Mouse (Mus musculus) stomach, embryonic 15.5 days (tissue): ENCODE results near the gene Prx. TPM values are rescaled to one million over a fixed set of nuclear protein-coding genes. Genes with fewer than 3 reads are reported as not detected.

ENCODE experiments used
- polyA plus RNA-seq: library from polyadenylated mRNA; unstranded; fragments of >200 nt; fragmentation: Nextera tagmentation; extraction: Ambion mirVana; gene quantifications from 2 replicates; pipeline ENCODE4 v1.2.1, GENCODE M21; 2015

The Prx gene
- polyA plus RNA-seq, 1 experiment from 2014 or later = 3.5 TPM

Other genes starting within 250 kb of the Prx start
- 22.7 and 23.4 TPM in 2 replicates for gene Numbl, start 240.9 kb upstream of the Prx start, polyA plus RNA-seq
- gene Ltbp4, start 161.6 kb upstream of the Prx start, polyA plus RNA-seq = 154 and 161 TPM in 2 replicates
- 38.8 and 43.7 TPM in 2 replicates for gene Shkbp1, start 143.3 kb upstream of the Prx start, polyA plus RNA-seq
- gene Gm20479, start 141.9 kb upstream of the Prx start, polyA plus RNA-seq = 0.62 and 1.7 TPM in 2 replicates
- 0.45 and 0.58 TPM in 2 replicates for gene Sptbn4, start 51.6 kb upstream of the Prx start, polyA plus RNA-seq
- gene Blvrb, start 51.3 kb upstream of the Prx start, polyA plus RNA-seq = 86.6 and 133 TPM in 2 replicates
- 29.3 and 35.1 TPM in 2 replicates for gene Sertad3, start 25.6 kb upstream of the Prx start, polyA plus RNA-seq
- gene Sertad1, start 12.4 kb upstream of the Prx start, polyA plus RNA-seq = 35.3 and 36.7 TPM in 2 replicates
- 0.67 and 0.86 TPM in 2 replicates for gene Hipk4, start 23.9 kb downstream of the Prx start, polyA plus RNA-seq
- gene Pld3, start 53.9 kb downstream of the Prx start, polyA plus RNA-seq = 77.5 and 81.0 TPM in 2 replicates
- gene 2310022A10Rik, start 53.9 kb downstream of the Prx start, polyA plus RNA-seq = 21.0 and 23.4 TPM in 2 replicates
- 77.7 and 82.3 TPM in 2 replicates for gene Akt2, start 92.2 kb downstream of the Prx start, polyA plus RNA-seq
- gene Ttc9b, start 154.6 kb downstream of the Prx start, polyA plus RNA-seq = 1.6 and 1.8 TPM in 2 replicates
- 7.1 and 8.3 TPM in 2 replicates for gene Map3k10, start 175.3 kb downstream of the Prx start, polyA plus RNA-seq
- gene Zfp607b, start 190.0 kb downstream of the Prx start, polyA plus RNA-seq = 2.9 and 4.2 TPM in 2 replicates
- 27.1 and 30.8 TPM in 2 replicates for gene Zfp60, start 232.1 kb downstream of the Prx start, polyA plus RNA-seq